Mouse (Mus musculus) heart, postnatal 10 days (tissue): ENCODE measurements at regions not wholly inside any gene's neighbourhood (a gene's known extent, or its start where the extent isn't known, plus 50 kb on each side); places are given as distances from the start of the nearest gene placed in this dataset.
A peak's percentile ranks its signal among the peaks of the same experiment; 100 is the strongest.
"Not testable (repeated sequence)": the region's sequence is repeated elsewhere in the genome, so short reads cannot be mapped to it uniquely, and the experiment has no call there.

Experiments
- DNase-seq, 2 experiments: peaks; one replicate each; pipeline ENCODE4 v3.0.0; 2021
- intact Hi-C: fragments of 180-260 bp; cut with DNase I; formaldehyde crosslinking; loops from one replicate; pipeline ENCODE4 v1.15.1; 2025

DNA sequence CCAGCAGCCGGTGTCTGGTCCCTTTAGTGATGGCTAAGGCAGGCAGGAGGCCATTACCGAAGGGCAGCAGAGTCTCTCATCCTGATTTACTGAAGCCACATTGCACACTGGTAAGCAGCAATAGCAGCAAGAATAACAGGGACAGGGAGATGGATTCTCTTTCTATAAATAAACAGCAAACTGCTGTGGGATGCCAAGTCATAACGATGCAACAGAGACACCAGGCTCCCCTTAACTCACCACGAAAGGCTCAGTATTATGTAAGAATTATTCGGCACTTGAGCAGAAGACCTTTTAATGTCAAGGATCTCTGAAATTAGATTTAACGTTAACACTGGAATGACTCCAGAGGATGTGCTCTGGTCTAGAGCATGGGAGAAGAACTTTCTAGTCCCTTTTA lies 202.1 kb downstream of the Ddx10 start:
- no peak for DNase-seq
- intact Hi-C loops: no loop called here

DNA sequence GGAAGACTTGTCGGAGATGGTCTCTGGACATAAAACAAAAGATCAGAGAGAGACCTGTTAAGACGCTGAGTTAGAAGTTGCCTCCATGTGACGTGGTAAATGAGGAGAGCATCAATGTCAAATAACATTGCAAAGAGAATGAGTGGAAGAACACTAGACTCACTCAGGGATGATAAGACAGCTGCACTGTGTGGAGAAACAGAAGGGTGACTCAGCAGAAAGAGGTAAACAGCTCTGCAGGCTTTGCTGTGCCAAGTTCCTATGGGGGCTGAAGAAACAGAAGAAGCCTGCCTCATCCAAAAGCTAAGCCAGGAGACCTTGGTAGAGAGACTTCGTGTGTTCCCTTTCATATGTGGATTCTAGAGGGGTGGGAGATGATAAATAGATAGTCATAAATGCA lies 214.1 kb downstream of the Ddx10 start:
- DNase-seq: no peak

DNA sequence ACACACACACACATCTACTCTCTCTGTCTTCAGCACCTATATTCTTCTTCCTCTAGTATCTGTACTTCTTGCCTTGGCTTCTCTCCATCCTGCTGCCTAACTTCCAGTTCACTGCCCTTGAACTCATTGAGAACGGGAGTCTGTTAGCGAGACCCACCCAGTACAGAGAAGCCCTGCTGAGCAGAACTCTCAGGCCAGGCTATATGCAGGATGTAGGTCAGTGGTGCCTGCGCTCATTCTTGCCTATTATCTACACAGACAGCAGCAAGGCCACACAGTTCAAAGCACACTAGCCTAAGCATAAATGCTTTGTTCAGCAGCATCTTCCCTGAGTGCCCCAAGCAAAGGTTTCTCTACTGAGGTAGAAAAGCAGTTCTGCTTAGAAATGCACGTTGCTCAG lies 225.8 kb downstream of the Ddx10 start:
- intact Hi-C loops: no loop called here
- no peak for DNase-seq

More for the DNA sequence above, 214.1 kb downstream of the Ddx10 start:
- intact Hi-C loops: no loop called here

DNA sequence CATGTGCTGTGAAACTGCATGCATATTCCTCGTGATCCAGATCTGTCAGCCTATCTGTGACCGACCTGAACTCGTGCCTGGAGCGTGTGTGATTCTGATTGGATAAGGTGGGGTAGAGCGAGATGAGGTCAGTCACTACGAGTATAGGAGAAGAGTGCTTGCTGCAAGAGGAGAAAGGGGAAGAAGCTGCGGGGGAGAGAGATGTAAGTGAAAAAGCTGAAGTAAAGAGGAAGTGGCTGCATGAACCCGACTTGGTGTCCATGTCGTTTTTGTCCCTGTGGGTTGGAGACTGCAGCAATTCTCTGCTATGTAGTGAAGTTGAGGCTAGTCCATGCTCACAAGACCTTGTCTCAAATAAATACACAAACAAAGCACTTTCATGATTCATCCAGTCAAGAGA lies 237.1 kb downstream of the Ddx10 start:
- no peak for DNase-seq
- intact Hi-C loops: no loop called here

DNA sequence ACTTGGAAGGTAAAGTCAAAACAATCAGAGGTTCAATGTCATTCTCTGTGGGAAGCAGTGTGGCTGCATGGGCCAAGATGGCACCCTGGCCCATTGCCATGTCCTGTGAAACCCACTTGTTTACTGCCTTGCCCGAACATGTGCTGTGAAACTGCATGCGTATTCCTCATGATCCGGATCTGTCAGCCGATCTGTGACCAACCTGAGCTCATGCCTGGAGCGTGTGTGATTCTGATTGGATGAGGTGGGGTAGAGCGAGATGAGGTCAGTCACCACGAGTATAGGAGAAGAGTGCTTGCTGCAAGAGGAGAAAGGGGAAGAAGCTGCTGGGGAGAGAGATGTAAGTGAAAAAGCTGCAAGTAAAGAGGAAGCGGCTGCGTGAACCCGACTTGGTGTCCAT lies 240.5 kb downstream of the Ddx10 start:
- intact Hi-C loops: no loop called here
- DNase-seq: no peak

DNA sequence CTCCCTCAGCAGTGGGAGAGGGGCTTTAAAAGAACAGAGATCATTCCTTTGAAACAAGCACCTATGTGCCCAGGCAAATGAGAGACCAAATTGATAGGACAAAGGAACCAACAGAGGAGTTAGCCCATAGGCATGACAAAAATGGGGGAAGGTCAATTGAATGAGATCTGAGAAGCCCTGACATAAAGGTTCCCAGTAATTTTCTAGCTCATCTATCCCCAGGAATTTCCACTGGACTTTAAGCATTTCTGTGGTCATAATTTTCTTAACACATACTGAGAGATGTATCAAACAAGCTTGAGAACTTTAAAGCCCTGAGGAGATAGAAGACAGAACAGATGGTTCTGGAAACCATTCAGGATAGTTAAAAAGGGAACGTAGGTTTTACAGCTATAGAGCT lies 241.8 kb downstream of the Ddx10 start:
- intact Hi-C loops: no loop called here
- no peak for DNase-seq

DNA sequence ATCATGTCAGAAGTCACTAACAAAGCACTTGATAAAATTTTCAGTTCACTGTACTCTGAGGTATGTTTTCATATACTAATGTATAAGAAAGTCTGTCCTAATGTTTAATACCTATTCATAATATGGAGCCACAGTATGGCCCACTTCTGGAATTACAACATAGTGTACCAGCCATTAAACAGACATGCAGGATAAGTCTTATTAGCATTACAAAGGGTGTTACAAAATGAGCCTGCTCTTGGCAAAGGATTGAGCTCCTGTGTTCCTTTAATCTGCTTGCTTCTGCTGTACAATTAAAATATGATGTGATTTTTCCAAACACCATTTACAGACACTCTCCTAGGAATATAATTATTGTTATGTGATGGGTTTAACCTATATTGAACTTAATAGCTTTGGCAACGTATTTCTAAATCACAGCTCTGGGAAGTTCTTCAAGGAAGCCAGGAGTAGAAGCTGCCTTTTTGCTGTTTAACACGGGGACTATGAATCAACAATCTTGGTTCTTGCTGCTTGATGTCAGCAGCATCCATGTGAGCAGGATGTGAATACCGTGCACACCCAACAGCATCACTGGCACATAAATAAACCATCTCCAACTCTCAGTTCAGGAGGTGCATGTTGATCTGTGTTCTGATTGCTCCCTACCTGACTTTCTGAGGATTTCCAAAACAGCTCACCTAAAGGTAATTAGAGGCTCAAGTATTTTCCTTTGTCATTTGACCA lies 243.4 kb downstream of the Ddx10 start:
- no peak for DNase-seq
- intact Hi-C loops: no loop called here

DNA sequence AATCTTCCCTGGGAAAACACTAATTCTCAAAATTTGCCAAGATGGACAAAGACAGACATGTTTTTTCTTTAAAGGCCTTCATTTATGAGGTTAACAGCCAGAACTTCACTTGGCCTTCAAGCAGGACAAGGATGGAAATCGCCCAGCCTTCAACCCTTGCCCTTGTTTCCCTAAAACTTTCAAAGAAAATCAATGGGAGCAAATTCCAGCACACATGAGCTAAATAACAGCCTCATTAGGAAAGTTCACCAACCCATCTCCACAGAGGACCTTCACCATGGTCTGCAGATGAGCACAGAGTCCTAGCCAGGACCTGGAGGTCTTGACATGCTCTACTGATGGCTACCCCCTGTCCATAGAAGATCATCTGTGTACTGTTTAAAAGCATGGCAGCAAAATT lies 271.8 kb downstream of the Ddx10 start:
- intact Hi-C loops: no loop called here
- DNase-seq: no peak

DNA sequence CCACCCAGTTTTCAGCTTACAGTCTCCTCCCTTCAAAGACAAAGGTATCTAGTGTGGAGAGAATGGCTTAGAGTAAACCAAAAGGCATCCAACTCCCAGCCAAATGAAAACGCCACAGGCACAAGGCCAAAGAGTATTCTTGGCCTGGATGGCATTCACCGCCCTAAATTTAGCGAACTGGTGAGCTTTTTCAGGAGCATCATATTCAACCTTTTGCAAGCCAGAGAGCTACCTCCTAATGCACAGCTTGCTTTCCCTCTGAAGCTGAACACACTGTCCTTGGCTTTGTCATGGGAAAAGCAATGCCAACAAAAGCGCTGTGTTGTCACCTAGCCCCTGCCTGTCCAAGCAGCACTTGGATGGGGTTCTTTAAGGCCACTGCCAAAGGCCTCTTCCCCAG lies 282.2 kb downstream of the Ddx10 start:
- intact Hi-C loops: loop anchor here (5.0 kb wide), 3 partner anchors 87 to 177 kb away; no protein-coding TSS in a partner anchor
- DNase-seq: peak; percentile 81 to 88

DNA sequence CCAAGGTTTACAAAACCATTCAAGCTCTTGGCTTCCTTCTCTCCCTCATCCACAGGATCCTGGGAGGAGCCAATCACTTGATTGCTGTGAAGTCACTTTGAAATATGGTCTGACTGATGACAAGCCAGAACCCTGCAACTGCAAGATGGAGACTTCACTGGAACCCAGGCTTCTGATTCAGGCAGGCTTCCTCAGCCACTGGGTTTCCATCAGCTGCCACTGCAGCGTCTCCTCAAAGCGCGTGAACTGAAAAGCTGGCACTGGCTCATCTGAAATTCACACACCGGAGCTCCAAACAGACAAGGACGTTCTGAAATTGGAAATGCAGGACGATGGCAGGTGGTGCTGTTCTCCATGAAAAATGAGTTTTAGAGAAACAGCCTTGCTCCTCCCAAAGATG lies 280.1 kb upstream of the AI593442 start:
- intact Hi-C loops: no loop called here
- peak; percentile 10 to 13 for DNase-seq

DNA sequence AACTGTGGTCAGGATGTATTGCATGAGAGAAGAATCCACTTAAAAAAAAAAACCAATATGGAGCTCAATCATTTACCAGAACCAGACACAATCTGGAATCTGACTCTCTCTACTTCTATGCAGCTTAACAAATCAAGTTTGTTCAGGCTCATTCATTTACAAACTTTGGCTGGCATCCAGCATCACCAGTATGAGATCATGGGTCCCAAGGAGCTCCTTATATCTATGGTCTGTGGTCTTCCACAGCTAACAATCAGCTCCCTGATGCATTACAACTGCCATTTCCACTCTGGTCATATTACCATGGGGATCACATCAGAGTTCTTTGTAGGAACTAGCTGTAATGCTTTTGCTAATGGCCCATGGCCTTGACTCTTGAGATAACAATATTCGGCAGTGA lies 277.7 kb upstream of the AI593442 start:
- intact Hi-C loops: no loop called here
- DNase-seq: no peak

DNA sequence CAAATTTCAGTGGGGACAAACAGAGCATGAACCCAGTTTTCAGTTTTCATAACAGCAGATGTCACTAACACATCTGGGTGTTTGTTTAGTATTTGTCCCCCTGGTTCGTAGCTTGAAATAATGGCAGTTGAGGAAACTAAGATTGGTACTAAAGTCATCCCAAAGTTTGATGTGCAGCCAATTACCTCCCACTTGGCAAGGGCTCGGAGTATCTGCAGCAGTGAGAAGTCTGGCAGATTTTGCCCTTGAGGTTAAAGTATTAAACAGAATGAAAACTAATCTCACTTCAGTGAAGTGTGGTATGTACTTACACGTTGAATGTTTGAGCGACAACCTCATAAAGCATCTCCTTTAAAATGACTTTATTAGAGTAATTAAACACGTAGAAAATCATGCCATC lies 264.5 kb upstream of the AI593442 start:
- DNase-seq: peak; percentile 36 to 38
- intact Hi-C loops: no loop called here

DNA sequence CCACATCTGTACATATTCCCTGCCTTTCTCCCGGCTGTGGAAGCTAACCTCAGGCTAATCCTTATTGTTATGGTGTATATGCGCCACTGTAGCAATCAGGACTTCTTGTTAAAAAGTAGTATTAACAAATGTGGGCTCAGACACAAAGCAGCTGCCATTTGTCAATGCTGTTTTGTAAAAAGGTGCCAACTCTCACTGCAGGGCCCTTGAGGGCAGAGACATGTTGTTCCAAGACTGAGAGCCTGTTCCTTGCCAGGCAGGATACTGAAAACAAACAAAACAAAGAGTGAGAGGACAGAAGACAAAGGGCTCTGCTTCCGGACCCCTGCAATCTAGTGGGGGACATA lies 262.0 kb upstream of the AI593442 start:
- peak in 1 of 2 experiments; percentile 15 for DNase-seq
- intact Hi-C loops: no loop called here

DNA sequence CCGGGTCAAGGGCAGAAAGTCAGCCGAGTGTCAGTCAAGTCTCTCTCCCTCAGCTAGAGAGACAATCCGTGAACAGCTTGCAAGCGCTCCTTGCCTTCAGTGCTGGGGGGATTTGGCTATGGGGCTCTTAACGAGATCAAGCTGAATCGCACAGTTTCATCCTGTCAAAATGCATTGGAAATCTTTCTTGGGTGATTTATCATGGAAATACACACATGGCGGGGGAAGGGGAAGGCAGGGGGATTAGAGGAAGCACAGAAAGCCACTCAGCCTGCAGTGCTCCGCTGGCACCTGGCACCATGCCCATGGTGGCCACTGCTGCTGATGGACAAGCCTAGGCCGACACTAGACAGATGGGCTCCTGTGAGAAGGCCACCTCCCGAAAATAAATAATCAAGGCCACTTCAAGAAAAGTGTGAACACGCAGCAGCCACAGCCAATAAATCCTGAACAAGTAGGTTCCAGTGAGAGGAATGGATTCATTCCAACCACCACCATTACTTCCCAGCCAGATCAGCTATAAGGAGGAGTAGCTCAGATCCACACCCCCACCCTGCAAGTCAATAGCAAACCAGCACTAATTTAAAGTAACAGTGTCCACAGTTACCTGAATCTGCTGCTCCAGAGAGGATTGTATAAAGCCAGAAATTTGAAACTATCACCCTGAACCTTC lies 261.5 kb upstream of the AI593442 start:
- DNase-seq: peak in 1 of 2 experiments; percentile 11

DNA sequence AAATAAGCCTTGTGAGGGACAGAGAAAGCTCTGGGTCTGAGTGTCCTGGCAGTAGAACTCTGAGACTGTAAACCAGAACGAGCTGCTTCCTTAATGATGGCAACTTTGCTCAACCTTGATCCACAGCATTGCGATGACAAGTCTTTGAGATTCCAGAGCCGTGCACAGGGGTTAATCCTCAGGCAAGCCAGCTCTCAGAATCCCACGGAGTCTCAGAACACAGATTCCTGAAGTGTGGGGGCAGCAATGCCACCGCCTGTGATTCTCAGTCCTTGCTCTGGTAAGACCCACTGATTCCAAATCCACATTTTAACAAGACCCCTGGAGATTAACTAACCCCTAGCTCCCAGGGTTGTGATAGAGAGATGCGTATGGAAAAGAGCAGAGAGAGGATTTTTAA lies 255.5 kb upstream of the AI593442 start:
- intact Hi-C loops: no loop called here
- no peak for DNase-seq

More for the DNA sequence above, 261.5 kb upstream of the AI593442 start:
- intact Hi-C loops: no loop called here

DNA sequence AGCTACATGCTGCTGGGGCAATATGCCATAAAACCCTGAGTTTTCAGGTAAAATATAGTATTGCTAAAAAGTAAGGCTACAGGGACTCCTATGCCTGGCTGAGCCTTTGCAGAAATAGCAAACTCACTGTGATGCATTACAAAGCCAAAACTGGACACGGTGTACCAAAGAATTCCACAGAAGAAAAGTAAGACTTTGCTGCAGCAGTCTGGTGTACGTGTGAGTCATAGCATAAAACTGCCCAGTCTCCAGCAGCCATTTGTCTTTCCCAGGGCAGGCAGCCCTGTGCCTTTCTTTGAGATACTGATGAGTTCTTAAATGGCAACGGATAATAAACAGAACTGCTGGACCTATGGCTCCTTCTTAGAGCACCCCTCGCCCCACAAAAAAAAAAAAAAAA lies 237.9 kb upstream of the AI593442 start:
- peak; percentile 6 to 8 for DNase-seq
- intact Hi-C loops: no loop called here

DNA sequence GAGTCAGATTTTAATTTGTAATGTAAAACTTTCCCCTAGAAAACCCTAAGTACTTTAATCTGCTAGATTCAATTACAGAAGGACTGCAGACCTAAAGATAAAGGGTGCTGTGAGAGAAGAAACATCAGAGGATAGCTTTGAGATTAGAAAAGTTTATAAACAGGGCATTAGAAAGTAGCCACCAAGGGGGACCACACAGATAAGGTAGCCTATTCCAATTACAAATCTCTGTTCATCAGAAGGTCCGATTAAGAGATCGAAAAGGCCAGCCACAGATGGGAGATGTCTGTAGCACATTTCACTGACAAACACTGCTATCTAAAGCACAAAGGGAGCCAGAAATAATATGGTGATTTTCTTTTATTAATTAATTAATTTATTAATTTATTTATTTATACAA lies 209.1 kb upstream of the AI593442 start:
- intact Hi-C loops, DNase-seq: not testable (repeated sequence)

DNA sequence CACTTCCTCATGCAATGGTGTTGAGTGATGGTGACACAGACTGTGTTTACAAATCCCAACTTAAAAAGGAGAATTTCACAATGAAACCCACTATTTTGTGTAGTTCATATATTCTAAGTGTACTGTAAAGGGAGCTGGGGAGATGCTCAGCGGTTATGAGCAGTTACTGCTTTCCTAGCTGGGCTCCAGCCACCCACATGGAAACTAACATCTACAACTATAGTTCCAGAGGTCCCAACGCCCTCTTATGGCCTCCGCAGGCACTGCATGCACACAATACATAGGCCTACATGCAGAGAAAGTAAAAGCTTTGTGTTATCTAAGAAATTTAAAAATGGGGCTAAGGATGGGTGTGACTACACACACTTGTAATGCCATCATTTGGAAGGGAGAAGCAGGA lies 208.4 kb upstream of the AI593442 start:
- DNase-seq, intact Hi-C loops: not testable (repeated sequence)

DNA sequence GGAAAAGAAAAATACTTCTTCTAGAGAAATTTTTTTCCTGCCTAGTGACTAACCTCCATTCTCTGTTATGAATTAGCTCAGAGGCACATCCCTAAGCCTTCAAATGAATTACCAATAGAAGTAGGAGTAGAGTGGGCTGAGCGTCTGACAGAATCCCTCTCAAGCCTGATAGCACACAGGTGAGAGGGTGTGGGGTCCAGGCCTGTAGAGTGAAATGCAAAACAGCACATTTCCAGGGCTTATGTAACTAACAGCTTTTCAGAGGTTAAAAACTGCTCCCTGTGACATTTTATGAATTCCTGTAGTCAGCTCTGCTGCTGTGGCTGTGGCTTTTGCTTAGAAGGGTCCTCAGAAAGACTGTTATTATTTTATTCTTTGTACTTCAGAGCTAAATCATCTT lies 187.7 kb upstream of the AI593442 start:
- DNase-seq: no peak
- intact Hi-C loops: no loop called here

DNA sequence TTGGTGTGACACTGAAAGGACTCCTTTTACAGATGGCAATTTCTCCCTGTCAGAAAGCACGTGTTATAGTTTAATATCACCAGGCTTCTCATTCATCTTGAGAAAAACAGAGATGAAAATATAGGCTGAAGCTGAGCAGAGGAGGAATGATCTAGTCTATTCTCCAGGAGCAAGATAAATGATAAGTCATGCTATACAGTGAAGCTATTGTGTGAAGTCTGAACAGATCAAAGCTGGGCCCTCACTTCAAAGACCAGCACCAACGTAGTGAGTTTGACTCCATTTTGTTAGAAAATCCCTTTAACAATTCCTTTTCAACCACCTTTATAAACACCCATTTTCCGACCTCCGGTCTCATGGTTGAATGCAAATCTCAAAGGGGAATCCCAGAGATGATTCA lies 180.7 kb upstream of the AI593442 start:
- intact Hi-C loops: no loop called here
- no peak for DNase-seq

DNA sequence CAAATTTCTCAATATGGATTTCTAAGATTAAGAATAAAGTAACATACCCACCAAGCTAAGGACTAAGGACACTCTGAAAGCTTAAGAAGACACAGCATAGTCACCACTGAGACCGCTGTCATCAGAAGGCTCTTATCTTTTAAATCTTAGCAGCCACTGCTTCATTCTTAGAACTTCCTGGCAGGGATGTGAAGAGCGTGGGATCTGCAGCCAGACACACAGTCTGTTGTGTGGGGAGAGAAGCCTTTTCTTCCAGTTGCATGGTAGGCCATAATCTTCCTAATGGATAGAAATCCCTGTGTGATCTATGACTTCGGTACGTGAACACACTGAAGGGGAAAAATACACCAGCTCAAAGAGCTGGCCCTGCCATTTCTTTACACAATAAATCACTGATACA lies 178.8 kb upstream of the AI593442 start:
- intact Hi-C loops: no loop called here

DNA sequence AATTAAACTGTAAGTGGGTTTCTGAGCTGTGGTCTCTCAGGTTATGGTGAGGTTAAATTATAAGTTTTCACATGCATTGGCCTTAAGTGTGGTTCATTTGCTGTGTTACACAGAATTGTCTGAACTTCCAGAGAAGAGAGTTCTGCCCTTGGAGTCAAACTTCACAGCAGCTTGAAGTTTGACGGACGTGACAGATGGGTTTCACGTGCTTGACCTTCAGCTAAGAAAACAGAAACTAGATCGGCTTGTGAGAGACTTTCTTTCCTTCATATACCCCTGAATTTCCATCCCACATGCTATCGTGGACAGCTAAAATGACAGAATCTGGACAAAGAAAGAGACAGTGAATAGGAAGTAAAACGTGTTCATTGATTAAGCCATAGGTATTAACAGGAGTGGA lies 173.8 kb upstream of the AI593442 start:
- intact Hi-C loops: no loop called here
- DNase-seq: no peak

More for the DNA sequence above, 178.8 kb upstream of the AI593442 start:
- DNase-seq: no peak

DNA sequence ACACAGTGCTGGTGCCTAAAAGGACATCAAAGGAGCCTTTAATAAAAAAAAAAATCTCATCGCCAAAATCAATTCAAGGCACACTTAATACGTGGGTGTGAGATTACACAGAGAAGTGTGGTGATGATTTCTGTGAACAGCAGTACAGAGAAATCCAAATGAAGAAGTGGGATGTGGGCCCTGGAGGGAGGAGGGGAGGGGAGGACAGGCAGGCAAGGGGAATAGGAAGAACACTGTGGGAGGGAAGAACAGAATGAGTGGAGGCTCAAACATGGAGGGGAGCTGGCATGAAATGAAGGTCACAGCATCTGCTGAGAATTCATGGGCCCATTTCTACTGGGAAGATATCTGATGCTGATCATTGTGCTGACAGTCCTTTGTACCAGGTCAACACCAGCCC lies 171.0 kb upstream of the AI593442 start:
- intact Hi-C loops: no loop called here
- DNase-seq: no peak
